Mouse (Mus musculus) liver, embryonic 14.5 days (tissue): ENCODE results near the gene Nfxl1. TPM values are rescaled to one million over a fixed set of nuclear protein-coding genes. Genes with fewer than 3 reads are reported as not detected.

Source experiments
- ATAC-seq: fragments of 200-750 bp; cut with Nextera tagmentation; 2 replicates; pipeline ENCODE4 v1.8.0; 2017; ENCODE audit warnings: moderate number of reproducible peaks, mild to moderate bottlenecking, moderate library complexity; ENCODE audit not compliant: insufficient read depth
- DNase-seq, 3 experiments: peaks; one replicate each; pipeline ENCODE4 v3.0.0-alpha.2; 2012 to 2013; ENCODE audit warnings: low read depth in 3 of 3, low spot score in 3 of 3
- H3K27ac ChIP-seq: fragments of 300-500 bp; sonication (generic); 2 replicates; pipeline ENCODE4 v1.5.1; 2014; ENCODE audit warnings: moderate library complexity, mild to moderate bottlenecking, control low read depth, inconsistent platforms
- H3K27me3 ChIP-seq: fragments of 300-500 bp; sonication (generic); 2 replicates; pipeline ENCODE4 v1.6.1; 2014; ENCODE audit warnings: mild to moderate bottlenecking, low read length, moderate library complexity; ENCODE audit not compliant: control insufficient read depth, insufficient read depth
- H3K36me3 ChIP-seq: fragments of 300-500 bp; sonication (generic); replicated peaks from 2 replicates; pipeline ENCODE4 v1.6.1; 2014; ENCODE audit warnings: low read depth; ENCODE audit not compliant: control insufficient read depth, insufficient read depth
- H3K4me1 ChIP-seq, 2 experiments: fragments of 200-500 bp in 1 of 2; fragments of 300-500 bp in 1 of 2; sonication (generic) in 1 of 2; replicated peaks; 2 replicates each; pipeline ENCODE4 v1.6.1; 2012 to 2014; ENCODE audit warnings: antibody characterized with exemption in 1 of 2, inconsistent platforms in 1 of 2, low read length in 1 of 2; ENCODE audit not compliant: control insufficient read depth in 2 of 2, insufficient read depth in 2 of 2
- H3K4me2 ChIP-seq: fragments of 300-500 bp; sonication (generic); 2 replicates; pipeline ENCODE4 v1.6.1; 2014; ENCODE audit warnings: low read depth, mild to moderate bottlenecking, control low read depth, moderate library complexity
- H3K4me3 ChIP-seq, 2 experiments: fragments of 200-500 bp in 1 of 2; fragments of 300-500 bp in 1 of 2; sonication (generic) in 1 of 2; 2 replicates each; pipeline ENCODE4 v1.5.1; 2012 to 2014; ENCODE audit warnings: low read depth in 2 of 2, low read length in 2 of 2, mild to moderate bottlenecking in 2 of 2, control low read depth in 1 of 2, inconsistent platforms in 1 of 2, moderate library complexity in 1 of 2; ENCODE audit not compliant: insufficient read depth in 1 of 2
- H3K9ac ChIP-seq: fragments of 300-500 bp; sonication (generic); replicated peaks from 2 replicates; pipeline ENCODE4 v1.6.1; 2014; ENCODE audit warnings: mild to moderate bottlenecking, control low read depth, moderate library complexity
- H3K9me3 ChIP-seq: fragments of 300-500 bp; sonication (generic); 2 replicates; pipeline ENCODE4 v1.6.1; 2016; ENCODE audit warnings: low read length, mixed read lengths; ENCODE audit not compliant: control insufficient read depth
- CTCF ChIP-seq: IDR thresholded peaks from 2 replicates; pipeline ENCODE4 v1.5.1; 2016; ENCODE audit warnings: antibody characterized with exemption, low read depth, control low read depth
- EP300 ChIP-seq: IDR thresholded peaks from 2 replicates; pipeline ENCODE4 v1.6.1; 2016; ENCODE audit warnings: antibody characterized with exemption, low read depth
- WGBS: fragments of 180-500 bp; shearing (Covaris S2); extraction: QIAGEN DNeasy Blood & Tissue Kit; methylation state at CpG from one replicate; pipeline ENCODE4 v1.1.7; 2014; ENCODE audit not compliant: insufficient replicate concordance; 5-methylcytosine and 5-hydroxymethylcytosine counted together
- polyA plus RNA-seq, 2 experiments: library from polyadenylated mRNA; depleted of rRNA in 1 of 2; stranded (reverse) in 1 of 2; unstranded in 1 of 2; fragments of >200 nt; fragmentation: Nextera tagmentation in 1 of 2; extraction: Ambion mirVana in 1 of 2; gene quantifications; 2 replicates each; pipeline versions ENCODE4 v1.2.1 to v1.2.3; 2012 to 2014

Gene Nfxl1
- polyA plus RNA-seq, 2 experiments = 6.8 to 7.0 TPM

DNA sequence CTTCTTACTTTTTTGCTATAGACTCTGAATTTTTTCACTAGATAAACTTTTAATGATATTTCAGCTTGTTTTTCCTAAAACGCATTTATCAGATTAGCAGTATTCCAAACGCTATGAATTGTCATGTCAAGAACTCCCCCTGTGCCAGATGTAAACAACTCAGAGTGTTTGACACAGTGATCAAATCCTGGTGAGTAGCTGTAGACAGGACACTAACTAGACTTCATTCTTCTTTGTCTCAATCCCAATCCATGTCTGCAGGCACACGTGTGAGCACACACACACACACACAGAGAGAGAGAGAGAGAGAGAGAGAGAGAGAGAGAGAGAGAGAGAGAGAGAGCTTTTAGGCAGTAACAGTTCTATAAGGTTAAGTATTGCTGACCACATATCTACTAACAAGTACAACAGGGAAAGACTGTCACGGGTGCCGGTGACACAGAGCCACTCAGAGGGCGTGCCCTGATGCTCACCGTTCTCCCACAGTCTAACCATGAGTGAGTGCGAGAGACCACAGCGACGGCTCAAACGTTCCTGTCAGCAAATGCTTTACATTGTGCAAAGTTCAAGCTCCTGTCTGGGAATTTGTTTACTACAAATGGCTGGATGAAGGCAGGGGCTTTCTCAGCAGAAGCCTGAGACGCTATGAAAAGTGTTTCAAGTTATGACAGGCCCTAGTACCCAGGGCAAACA lies 87.0 kb downstream of the Nfxl1 start:
- no peak overlapping the region for H3K27ac ChIP-seq
- H3K27me3 ChIP-seq = no peaks in the 10 kb centered on the region
- no peaks in the 10 kb centered on the region for H3K36me3 ChIP-seq
- ATAC-seq = no peak
- H3K9me3 ChIP-seq = no peaks in the 10 kb centered on the region
- H3K9ac ChIP-seq = no peak overlapping the region
- no peak overlapping the region for H3K4me2 ChIP-seq
- no peaks in the 10 kb centered on the region for H3K4me1 ChIP-seq
- no peak for DNase-seq
- 60% methylated on average over 12 of the region's 12 CpGs for WGBS
- H3K4me3 ChIP-seq = no peak overlapping the region
- TF ChIP-seq CTCF (no peak), EP300 (no peak)

DNA sequence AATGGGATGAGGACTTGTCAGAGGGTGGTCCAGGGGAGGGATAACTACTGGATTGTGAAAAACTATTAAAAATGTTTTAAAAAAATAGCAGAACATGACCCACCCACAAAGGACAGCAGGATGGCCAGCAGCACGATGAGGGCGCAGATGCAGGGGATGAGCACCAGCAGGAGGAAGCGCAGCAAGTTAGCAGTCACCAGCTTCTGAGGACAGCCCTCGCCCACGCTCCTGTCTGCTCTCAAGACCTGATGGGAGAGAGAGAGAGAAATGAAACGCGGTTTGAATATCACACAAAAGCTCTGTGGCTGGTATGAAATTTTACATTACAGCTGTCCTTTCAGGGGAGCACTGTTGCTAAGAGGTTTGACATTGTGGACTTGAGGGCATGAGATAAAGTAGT lies 87.7 kb downstream of the Nfxl1 start:
- H3K36me3 ChIP-seq = no peaks in the 10 kb centered on the region
- ATAC-seq (no peak), DNase-seq (no peak)
- H3K27ac ChIP-seq = no peak overlapping the region
- H3K27me3 ChIP-seq = no peaks in the 10 kb centered on the region
- WGBS = 53% methylated on average over 7 of the region's 7 CpGs
- H3K9me3 ChIP-seq = no peaks in the 10 kb centered on the region
- no peak overlapping the region for H3K4me3 ChIP-seq
- H3K9ac ChIP-seq = no peak overlapping the region
- H3K4me1 ChIP-seq = no peaks in the 10 kb centered on the region
- H3K4me2 ChIP-seq = no peak overlapping the region
- TF ChIP-seq EP300 = no peak
- no peak for TF ChIP-seq CTCF

DNA sequence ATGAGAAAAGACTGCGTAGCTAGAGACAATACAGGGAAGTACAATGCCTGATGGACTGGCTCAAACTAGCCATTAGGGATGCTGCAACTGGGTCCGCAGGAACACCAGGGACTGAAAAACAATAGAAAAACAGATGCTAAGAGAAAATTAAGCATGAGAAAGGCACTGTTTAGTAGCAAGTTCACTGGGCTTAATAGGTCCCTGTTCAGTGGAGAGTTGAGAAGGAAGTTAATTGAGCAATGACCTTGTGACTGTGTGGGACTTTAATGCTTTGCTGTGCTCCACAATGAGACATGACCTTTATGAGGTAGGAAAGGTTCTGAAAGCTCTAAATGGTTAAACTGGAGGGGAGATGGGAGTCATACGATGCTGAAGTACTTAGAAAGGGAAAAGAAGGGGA lies 94.6 kb downstream of the Nfxl1 start:
- H3K4me3 ChIP-seq = no peak overlapping the region
- H3K27me3 ChIP-seq = no peaks in the 10 kb centered on the region
- no peaks in the 10 kb centered on the region for H3K4me1 ChIP-seq
- no peak overlapping the region for H3K9ac ChIP-seq
- no peaks in the 10 kb centered on the region for H3K9me3 ChIP-seq
- TF ChIP-seq EP300 = no peak
- TF ChIP-seq CTCF = no peak
- H3K4me2 ChIP-seq = no peak overlapping the region
- WGBS = 59% methylated on average over 3 of the region's 3 CpGs
- no peak for DNase-seq
- no peaks in the 10 kb centered on the region for H3K36me3 ChIP-seq
- ATAC-seq = no peak
- H3K27ac ChIP-seq = no peak overlapping the region

Other genes with a start within 250 kb of the Nfxl1 start
- gene Corin, start 55.2 kb downstream of the Nfxl1 start, polyA plus RNA-seq (2012; rRNA removed) = 0.03 and 0.09 TPM in 2 replicates
- gene Corin, start 55.2 kb downstream of the Nfxl1 start, polyA plus RNA-seq (2014; fragmentation: Nextera tagmentation; extraction: Ambion mirVana) = 0.03 and 0.08 TPM in 2 replicates
- gene Zar1, start 21.6 kb upstream of the Nfxl1 start, polyA plus RNA-seq (2012; rRNA removed) = 0.02 TPM in 1 of 2 replicates, not detected in the other
- gene Zar1, start 21.6 kb upstream of the Nfxl1 start, polyA plus RNA-seq (2014; fragmentation: Nextera tagmentation; extraction: Ambion mirVana) = not detected in 2 replicates
- not detected in 2 replicates for gene Gm5868, start 27.9 kb upstream of the Nfxl1 start, polyA plus RNA-seq (2012; rRNA removed)
- gene Gm5868, start 27.9 kb upstream of the Nfxl1 start, polyA plus RNA-seq (2014; fragmentation: Nextera tagmentation; extraction: Ambion mirVana) = not detected in 2 replicates
- not detected in 2 replicates for gene Cnga1, start 84.6 kb upstream of the Nfxl1 start, polyA plus RNA-seq (2012; rRNA removed)
- not detected in 2 replicates for gene Cnga1, start 84.6 kb upstream of the Nfxl1 start, polyA plus RNA-seq (2014; fragmentation: Nextera tagmentation; extraction: Ambion mirVana)
- gene Nipal1, start 88.1 kb upstream of the Nfxl1 start, polyA plus RNA-seq (2012; rRNA removed) = 1.2 and 1.7 TPM in 2 replicates
- 8.9 and 10.0 TPM in 2 replicates for gene Nipal1, start 88.1 kb upstream of the Nfxl1 start, polyA plus RNA-seq (2014; fragmentation: Nextera tagmentation; extraction: Ambion mirVana)
- 0.01 TPM in 2 replicates for gene Txk, start 193.1 kb upstream of the Nfxl1 start, polyA plus RNA-seq (2012; rRNA removed)
- gene Txk, start 193.1 kb upstream of the Nfxl1 start, polyA plus RNA-seq (2014; fragmentation: Nextera tagmentation; extraction: Ambion mirVana) = 0.08 TPM in 1 of 2 replicates, not detected in the other